Mouse (Mus musculus) forebrain, postnatal 0 days (tissue): Measurements from ENCODE around the gene Cerkl. TPM values are rescaled to one million over a fixed set of nuclear protein-coding genes. Genes with fewer than 3 reads are reported as not detected.

Experiments
- ATAC-seq: fragments of 200-750 bp; cut with Nextera tagmentation; 2 replicates; pipeline ENCODE4 v1.8.0; 2017; ENCODE audit warnings: mild to moderate bottlenecking, moderate library complexity
- DNase-seq: peaks from one replicate; pipeline ENCODE4 v3.0.0-alpha.2; 2015
- H3K27ac ChIP-seq: fragments of 300-500 bp; sonication (generic); 2 replicates; pipeline ENCODE4 v1.5.1; 2014; ENCODE audit warnings: low read depth, mild to moderate bottlenecking, antibody characterized with exemption, low read length, moderate library complexity, mixed read lengths
- H3K27me3 ChIP-seq: fragments of 300-500 bp; sonication (generic); 2 replicates; pipeline ENCODE4 v1.6.1; 2014; ENCODE audit warnings: mild to moderate bottlenecking, low read length, mixed read lengths; ENCODE audit not compliant: insufficient read depth
- H3K36me3 ChIP-seq: fragments of 300-500 bp; sonication (generic); 2 replicates; pipeline ENCODE4 v1.6.1; 2014; ENCODE audit warnings: mild to moderate bottlenecking, moderate library complexity; ENCODE audit not compliant: insufficient read depth
- H3K4me1 ChIP-seq: fragments of 300-500 bp; sonication (generic); 2 replicates; pipeline ENCODE4 v1.6.1; 2014; ENCODE audit warnings: antibody characterized with exemption; ENCODE audit not compliant: insufficient read depth
- H3K4me2 ChIP-seq: fragments of 300-500 bp; sonication (generic); 2 replicates; pipeline ENCODE4 v1.6.1; 2014; ENCODE audit warnings: low read depth, mild to moderate bottlenecking, moderate library complexity
- H3K4me3 ChIP-seq: fragments of 300-500 bp; sonication (generic); 2 replicates; pipeline ENCODE4 v1.5.1; 2014; ENCODE audit warnings: low read depth, low read length, mixed read lengths
- H3K9ac ChIP-seq: fragments of 300-500 bp; sonication (generic); 2 replicates; pipeline ENCODE4 v1.6.1; 2014; ENCODE audit warnings: mild to moderate bottlenecking
- H3K9me3 ChIP-seq: fragments of 300-500 bp; sonication (generic); 2 replicates; pipeline ENCODE4 v1.6.1; 2016; ENCODE audit warnings: low read length
- CTCF ChIP-seq: sonication (generic); IDR thresholded peaks from 2 replicates; pipeline ENCODE4 v1.5.1; 2016; ENCODE audit warnings: antibody characterized with exemption, control low read depth, low read depth
- WGBS: fragments of 180-500 bp; shearing (Covaris S2); extraction: QIAGEN DNeasy Blood & Tissue Kit; methylation state at CpG from one replicate; pipeline ENCODE4 v1.1.7; 2014; 5-methylcytosine and 5-hydroxymethylcytosine counted together
- polyA plus RNA-seq: library from polyadenylated mRNA; unstranded; fragments of >200 nt; fragmentation: Nextera tagmentation; extraction: Ambion mirVana; gene quantifications from 2 replicates; pipeline ENCODE4 v1.2.1, GENCODE M21; 2015
- total RNA-seq: library from RNA; depleted of rRNA; stranded (reverse); fragments of >200 nt; gene quantifications from 2 replicates; pipeline ENCODE4 v1.2.3, GENCODE M21; 2014

Cerkl gene
- total and polyA plus RNA-seq, 2 experiments from 2014 or later: 0.52 to 1.2 TPM

GRCm38 (mm10) chr2:79315108-79315507 is 141.5 kb downstream of the Cerkl start:
- TF ChIP-seq CTCF: no peak
- ATAC-seq: no peak
- Histone ChIP-seq H3K27ac (no peak overlapping the region), H3K9ac (no peak overlapping the region), H3K9me3 (no peaks in the 10 kb centered on the region), H3K4me1 (no peaks in the 10 kb centered on the region), H3K27me3 (no peaks in the 10 kb centered on the region), H3K36me3 (no peaks in the 10 kb centered on the region), H3K4me3 (no peak overlapping the region), H3K4me2 (no peak overlapping the region)
- no peak for DNase-seq
- WGBS: 59% methylated on average over 4 of the region's 4 CpGs

- no peak for TF ChIP-seq CTCF
- H3K36me3 ChIP-seq: no peaks in the 10 kb centered on the region
- H3K9ac ChIP-seq: no peak overlapping the region
- no peaks in the 10 kb centered on the region for H3K9me3 ChIP-seq
- H3K27ac ChIP-seq: no peak overlapping the region
- DNase-seq: no peak
- no peak for ATAC-seq
- no peaks in the 10 kb centered on the region for H3K27me3 ChIP-seq
- WGBS: 56% methylated on average over 4 of the region's 4 CpGs
- H3K4me1 ChIP-seq: no peaks in the 10 kb centered on the region
- H3K4me3 ChIP-seq: no peak overlapping the region
- H3K4me2 ChIP-seq: no peak overlapping the region
Observed at GRCm38 (mm10) chr2:79312499-79312898, 144.1 kb downstream of the Cerkl start.

GRCm38 (mm10) chr2:79309454-79310118 is 147.0 kb downstream of the Cerkl start:
- ATAC-seq: no peak
- Histone ChIP-seq H3K27ac (no peak overlapping the region), H3K27me3 (no peaks in the 10 kb centered on the region), H3K4me3 (no peak overlapping the region), H3K4me1 (no peaks in the 10 kb centered on the region), H3K9ac (no peak overlapping the region), H3K36me3 (no peaks in the 10 kb centered on the region), H3K9me3 (no peaks in the 10 kb centered on the region), H3K4me2 (no peak overlapping the region)
- 54% methylated on average over 13 of the region's 13 CpGs for WGBS
- peak; percentile 42 for DNase-seq
- no peak for TF ChIP-seq CTCF

GRCm38 (mm10) chr2:79307549-79307948 is 149.0 kb downstream of the Cerkl start:
- Histone ChIP-seq H3K27me3 (no peaks in the 10 kb centered on the region), H3K4me2 (no peak overlapping the region), H3K9ac (no peak overlapping the region), H3K4me3 (no peak overlapping the region), H3K9me3 (no peaks in the 10 kb centered on the region), H3K27ac (no peak overlapping the region), H3K36me3 (no peaks in the 10 kb centered on the region), H3K4me1 (no peaks in the 10 kb centered on the region)
- DNase-seq (no peak), ATAC-seq (no peak)
- TF ChIP-seq CTCF: no peak
- 46% methylated on average over 4 of the region's 4 CpGs for WGBS

GRCm38 (mm10) chr2:79302398-79302797 is 154.2 kb downstream of the Cerkl start:
- H3K4me1 ChIP-seq: no peaks in the 10 kb centered on the region
- no peaks in the 10 kb centered on the region for H3K9me3 ChIP-seq
- no peak overlapping the region for H3K9ac ChIP-seq
- H3K27ac ChIP-seq: no peak overlapping the region
- H3K4me2 ChIP-seq: no peak overlapping the region
- DNase-seq (no peak), ATAC-seq (no peak)
- TF ChIP-seq CTCF: no peak
- no peaks in the 10 kb centered on the region for H3K27me3 ChIP-seq
- H3K4me3 ChIP-seq: no peak overlapping the region
- no peaks in the 10 kb centered on the region for H3K36me3 ChIP-seq

GRCm38 (mm10) chr2:79292431-79292830 is 164.2 kb downstream of the Cerkl start:
- WGBS: 38% methylated on average over 6 of the region's 6 CpGs
- H3K4me3 ChIP-seq: no peak overlapping the region
- H3K9ac ChIP-seq: no peak overlapping the region
- H3K27ac ChIP-seq: no peak overlapping the region
- H3K36me3 ChIP-seq: no peaks in the 10 kb centered on the region
- no peak for TF ChIP-seq CTCF
- H3K4me1 ChIP-seq: no peaks in the 10 kb centered on the region
- no peak for DNase-seq
- no peak overlapping the region for H3K4me2 ChIP-seq
- ATAC-seq: no peak
- H3K9me3 ChIP-seq: no peaks in the 10 kb centered on the region
- no peaks in the 10 kb centered on the region for H3K27me3 ChIP-seq

- 61% methylated on average over 8 of the region's 8 CpGs for WGBS
- no peak overlapping the region for H3K4me2 ChIP-seq
Observed at GRCm38 (mm10) chr2:79291922-79292321, 164.7 kb downstream of the Cerkl start.

GRCm38 (mm10) chr2:79290149-79290548 is 166.4 kb downstream of the Cerkl start:
- 83% methylated on average over 1 of the region's 1 CpGs for WGBS
- no peaks in the 10 kb centered on the region for H3K4me1 ChIP-seq
- no peak overlapping the region for H3K4me2 ChIP-seq
- H3K4me3 ChIP-seq: no peak overlapping the region
- no peak overlapping the region for H3K9ac ChIP-seq
- H3K27me3 ChIP-seq: no peaks in the 10 kb centered on the region
- no peak for ATAC-seq
- TF ChIP-seq CTCF: no peak
- H3K36me3 ChIP-seq: no peaks in the 10 kb centered on the region
- no peak for DNase-seq
- H3K27ac ChIP-seq: no peak overlapping the region
- H3K9me3 ChIP-seq: no peaks in the 10 kb centered on the region

More at GRCm38 (mm10) chr2:79291922-79292321, 164.7 kb downstream of the Cerkl start:
- Histone ChIP-seq H3K27ac (no peak overlapping the region), H3K36me3 (no peaks in the 10 kb centered on the region), H3K4me3 (no peak overlapping the region), H3K9me3 (no peaks in the 10 kb centered on the region), H3K4me1 (no peaks in the 10 kb centered on the region), H3K27me3 (no peaks in the 10 kb centered on the region), H3K9ac (no peak overlapping the region)
- DNase-seq (no peak), ATAC-seq (no peak)
- TF ChIP-seq CTCF: no peak
